Mouse (Mus musculus) layer of hippocampus, adult 18-20 months (tissue): ENCODE results near the gene Ispd. TPM values are rescaled to one million over a fixed set of nuclear protein-coding genes. Genes with fewer than 3 reads are reported as not detected.

ENCODE experiments used
- DNase-seq, 2 experiments: peaks; one replicate each; pipeline ENCODE4 v3.0.0; 2022; ENCODE audit warnings: low spot score in 2 of 2
- long read RNA-seq: library from polyadenylated mRNA; stranded (forward); transcript quantifications from one replicate; pipeline ENCODE4 v2.0.0, GENCODE M21; 2021
- total RNA-seq, 2 experiments: library from RNA; stranded (reverse); gene quantifications; 2 replicates each; pipeline ENCODE4 v1.2.3; 2021

The Ispd gene
- total RNA-seq, result 10 to 100 TPM; 14.7 to 15.3 TPM
- long read RNA-seq, transcript Ispd-201 (10 exons, 2,690 nt), result major isoform, 23 of 32 reads
- long read RNA-seq, partial matches to known transcripts, result 2 of 32 reads
- long read RNA-seq, other reads (novel, unspliced or antisense), result 4 of 32 reads

GRCm38 (mm10) chr12:36381441-36382340 lies at the start of gene Ispd, which contains the start of gene D630036H23Rik:
Ispd (plus strand) TSS chr12:36381450.
D630036H23Rik (minus strand) TSS chr12:36382181.
- peak; percentile 79 to 89 for DNase-seq

DNA sequence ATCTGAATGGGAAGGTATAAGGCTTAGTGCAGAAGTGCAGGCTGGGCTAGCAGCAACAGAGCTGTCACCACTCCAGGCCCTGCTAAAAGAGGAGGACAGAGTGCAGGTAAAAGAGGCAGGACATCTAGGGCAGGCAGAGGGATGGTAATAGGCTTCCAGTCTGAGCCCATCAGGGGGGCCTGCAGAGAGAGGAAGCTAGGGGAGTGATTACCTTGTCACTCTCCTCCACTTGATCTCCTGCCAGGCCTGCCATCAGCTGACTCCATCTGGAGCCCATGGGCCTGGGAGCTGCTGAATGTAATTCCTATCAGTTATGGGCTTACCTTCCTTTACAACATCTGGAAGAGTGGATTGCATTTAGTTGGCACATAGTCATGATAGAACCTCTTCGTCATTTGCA lies 48.6 kb upstream of the Ispd start:
- no peak for DNase-seq

DNA sequence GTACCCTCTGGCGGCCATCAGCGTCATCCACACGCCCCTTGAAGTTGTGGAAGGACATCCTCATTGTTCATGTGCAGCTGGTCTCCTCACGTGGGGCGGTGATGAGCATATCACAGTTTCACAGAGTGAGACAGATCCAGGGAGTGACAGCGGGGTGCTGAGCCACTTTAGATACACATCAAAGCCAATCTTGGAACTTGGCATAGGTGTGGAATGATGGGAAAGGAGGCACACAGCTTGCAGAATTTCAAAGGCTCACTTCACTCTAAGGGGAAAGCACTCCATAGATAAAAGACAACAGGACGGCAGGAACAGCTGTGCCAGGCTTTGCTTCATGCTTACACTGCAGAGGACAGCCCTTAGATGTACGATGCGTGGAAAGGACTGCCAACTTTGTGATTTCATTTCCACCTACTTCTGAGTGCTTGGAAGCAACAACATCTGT lies 47.4 kb upstream of the Ispd start:
- DNase-seq, result peak in 1 of 2 experiments; percentile 12

DNA sequence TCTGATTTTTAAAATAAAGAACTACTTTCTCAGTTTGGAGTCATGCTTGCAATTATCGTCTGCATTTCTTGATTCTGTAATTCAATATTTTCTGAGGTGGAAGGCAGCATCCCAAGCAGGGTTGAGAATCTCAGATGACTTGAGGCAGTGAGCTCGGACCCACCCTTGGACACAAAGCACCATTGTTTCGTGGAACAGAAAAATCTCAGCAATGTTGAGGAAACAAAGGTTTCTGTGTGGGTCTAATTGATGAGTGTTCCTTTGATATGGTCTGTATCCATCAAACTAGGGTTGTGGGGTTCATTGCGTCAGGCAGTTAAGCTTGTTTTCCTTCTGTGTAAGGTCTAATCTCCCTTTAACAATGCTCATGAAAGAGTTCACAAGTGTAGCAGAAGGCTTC lies 37.1 kb upstream of the Ispd start:
- DNase-seq, result no peak

GRCm38 (mm10) chr12:36360064-36360463 lies 21.2 kb upstream of the Ispd start:
- no peak for DNase-seq

GRCm38 (mm10) chr12:36360693-36361092 lies 20.6 kb upstream of the Ispd start:
- no peak for DNase-seq

- DNase-seq, result no peak
These were observed 17.2 kb upstream of the Ispd start for GRCm38 (mm10) chr12:36364013-36364412.

- no peak for DNase-seq
These were observed 7.8 kb upstream of the Ispd start for GRCm38 (mm10) chr12:36373237-36373998.

- peak in 1 of 2 experiments; percentile 12 for DNase-seq
These were observed 4.9 kb upstream of the Ispd start for GRCm38 (mm10) chr12:36376391-36376790.

DNA sequence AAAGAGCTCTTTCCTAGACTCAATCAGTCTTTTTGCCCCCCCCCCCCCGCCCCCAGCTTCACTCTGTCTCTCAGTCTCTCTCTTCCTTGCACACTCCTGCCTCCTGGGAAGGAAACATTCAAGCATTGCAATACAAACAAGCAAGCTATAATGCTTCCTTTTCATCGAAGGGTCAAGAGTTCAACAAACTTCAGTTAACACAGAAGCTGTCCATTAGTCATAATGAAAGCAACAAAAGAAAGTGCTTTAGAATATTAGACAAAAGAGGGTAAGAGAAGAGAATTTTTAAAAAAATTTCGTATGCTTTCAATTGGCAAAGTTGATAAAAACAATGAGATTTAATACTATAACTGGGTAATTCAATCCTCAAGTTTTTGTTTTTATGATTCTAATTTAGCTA lies 996 bp upstream of the Ispd start:
- no peak for DNase-seq

DNA sequence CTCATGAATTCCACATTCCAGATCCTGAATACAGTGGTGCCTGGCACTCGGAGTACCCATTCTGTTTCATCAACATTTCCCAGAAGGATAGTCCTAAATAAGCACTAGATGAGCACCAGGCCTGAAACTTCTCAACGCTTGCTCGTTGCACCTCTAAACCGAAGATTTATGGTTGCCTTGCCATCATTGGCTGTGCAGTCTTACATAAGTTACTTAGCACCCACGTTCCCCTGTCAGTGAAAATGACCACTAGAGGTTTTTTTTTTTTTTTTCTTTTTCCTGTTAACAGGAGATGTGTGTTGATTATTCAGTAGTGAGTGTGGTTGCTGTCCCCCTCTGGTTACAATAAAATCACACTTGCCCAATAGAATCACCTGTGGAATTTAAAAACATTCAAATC lies 444 bp upstream of the Ispd start:
- no peak for DNase-seq

DNA sequence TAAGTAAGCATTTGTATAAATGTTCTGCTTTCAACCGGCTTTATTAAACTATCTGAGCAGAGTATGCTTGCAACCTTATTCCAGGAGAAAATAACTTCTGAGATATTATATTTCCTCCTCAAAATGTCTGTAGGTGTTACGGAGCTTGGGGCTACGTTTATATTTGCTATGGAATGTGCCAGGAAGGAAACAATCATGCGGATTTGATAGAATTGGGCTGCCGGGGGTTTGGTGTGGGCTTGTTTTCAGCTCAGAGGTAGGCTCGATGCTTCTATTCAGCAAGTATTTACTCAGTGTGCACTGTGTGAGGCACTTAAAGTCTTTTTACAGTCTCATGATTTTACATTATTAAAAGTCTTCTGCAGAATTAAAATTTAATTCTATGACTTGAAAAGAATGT lies 4.1 kb downstream of the Ispd start:
- no peak for DNase-seq

DNA sequence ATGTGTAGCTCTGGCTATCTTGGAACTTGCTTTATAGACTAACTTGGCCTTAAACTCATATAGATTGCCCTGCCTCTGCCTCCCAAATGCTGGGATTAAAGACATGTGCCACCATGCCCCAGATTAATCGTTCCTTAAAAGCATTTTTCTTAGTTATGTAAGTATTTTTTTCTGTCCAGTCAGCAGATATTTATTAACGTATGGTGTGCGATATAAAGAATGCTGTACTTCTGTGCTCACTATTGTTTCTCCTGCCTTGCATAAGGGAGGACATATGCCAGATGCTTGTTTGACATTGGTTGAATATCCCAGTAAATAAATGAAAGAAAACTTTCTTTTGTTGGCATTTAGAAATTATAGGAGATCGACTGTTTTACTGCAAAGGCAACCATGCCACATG lies 5.7 kb downstream of the Ispd start:
- no peak for DNase-seq

DNA sequence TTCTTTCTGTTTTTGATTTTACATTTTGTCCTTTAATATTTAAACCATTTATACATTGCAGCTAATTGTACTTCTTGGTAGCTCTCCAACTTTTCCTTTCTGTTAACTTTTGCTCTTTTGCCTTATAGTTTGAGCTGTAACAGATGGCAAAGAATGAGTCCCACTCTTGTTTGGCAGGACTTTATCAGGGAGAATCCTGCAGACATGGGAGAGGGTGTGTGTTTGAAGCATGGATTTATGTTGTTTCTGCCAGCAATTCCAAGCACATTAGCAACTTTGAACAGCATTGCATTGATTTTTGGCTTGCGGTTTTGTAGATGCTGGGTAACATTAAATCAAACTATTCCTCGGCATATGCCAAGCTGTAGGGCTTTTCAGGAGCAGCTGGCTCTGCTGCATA lies 13.9 kb downstream of the Ispd start:
- DNase-seq, result peak; percentile 23 to 58

GRCm38 (mm10) chr12:36423677-36424076 lies 42.4 kb downstream of the Ispd start:
- no peak for DNase-seq

GRCm38 (mm10) chr12:36425258-36425657 lies 44.0 kb downstream of the Ispd start:
- DNase-seq, result no peak

- DNase-seq, result no peak
These were observed 45.2 kb downstream of the Ispd start for GRCm38 (mm10) chr12:36426163-36427045.

DNA sequence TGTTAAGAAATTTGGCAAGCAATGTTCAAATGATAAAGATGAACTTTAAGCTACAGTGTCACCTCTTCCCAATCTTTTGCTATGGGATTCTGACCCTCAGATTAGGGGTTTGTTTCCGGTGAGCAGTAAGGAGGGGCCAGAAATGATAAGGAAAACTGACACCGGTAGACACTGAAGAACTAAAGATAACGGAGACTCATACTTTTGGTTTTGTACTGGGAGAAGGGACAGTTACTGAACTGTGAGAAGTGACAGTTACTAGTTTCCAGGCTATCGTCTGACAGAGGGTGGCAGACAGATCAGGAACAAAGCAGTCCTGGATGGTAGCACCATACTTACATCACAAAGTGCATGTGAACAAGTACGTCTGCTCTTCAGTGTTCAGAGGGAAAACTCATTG lies 55.7 kb downstream of the Ispd start:
- DNase-seq, result no peak

DNA sequence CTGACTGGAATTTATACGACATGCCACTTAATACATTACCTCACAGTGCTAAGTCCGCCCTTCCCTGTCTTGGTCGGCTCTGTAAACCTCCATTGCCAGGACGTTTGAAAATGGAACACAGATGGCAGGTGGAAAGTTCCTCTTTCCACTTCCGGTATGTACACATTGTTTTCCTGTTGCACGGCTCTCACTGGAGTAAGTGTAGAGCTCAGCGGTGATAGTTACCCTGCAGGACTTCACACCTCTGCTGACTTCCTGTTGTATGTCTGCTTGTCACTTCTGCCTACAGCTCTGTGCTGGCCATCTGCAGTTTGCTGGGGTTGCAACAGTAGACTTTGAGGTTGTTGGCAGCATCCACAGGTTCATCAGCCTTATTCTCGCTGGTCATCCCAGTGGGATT lies 58.1 kb downstream of the Ispd start:
- DNase-seq, result no peak

- DNase-seq, result peak; percentile 2 to 48
These were observed 74.8 kb downstream of the Ispd start for GRCm38 (mm10) chr12:36456002-36456401.

- DNase-seq, result no peak
These were observed 76.5 kb downstream of the Ispd start for GRCm38 (mm10) chr12:36457726-36458125.
